Comparison of ENCODE assay signal across 10 mouse cellular contexts in the genomic region with DNA sequence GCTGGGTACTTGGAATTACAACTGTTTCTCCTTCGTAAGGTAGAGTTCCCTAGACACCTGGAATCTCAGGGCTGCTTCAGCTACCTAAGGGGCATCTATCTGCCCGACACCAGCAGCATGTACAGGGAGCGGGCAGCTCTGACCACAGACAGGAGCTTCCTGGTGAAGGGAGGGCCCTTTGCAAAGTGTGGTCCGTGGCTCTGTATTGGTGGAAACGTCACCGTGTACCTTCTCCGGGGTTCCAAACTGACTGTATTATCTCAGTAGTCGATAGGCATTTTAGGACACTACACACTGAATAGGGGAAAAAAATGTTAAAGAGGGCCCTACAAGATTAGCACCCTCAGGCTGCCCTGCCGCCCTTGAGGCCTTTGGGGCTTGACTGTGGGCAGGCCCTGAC.
DNase-seq lines count a peak whose midpoint lies in the region; ATAC-seq lines count a peak whose summit lies in the region.
"Had no signal": no experiment of that assay in that cellular context is flagged by ENCODE, and none has a peak within 500 bp of the region (broad histone marks: within the 10 kb centered on the region; RNA-seq: fewer than 3 reads in every experiment).

No protein-coding gene starts in this region.

- peak overlapping the region; percentile 78 to 81 for H3K27ac ChIP-seq in heart, embryonic 14.5 days (replicated peaks in 1 of 2; ENCODE audit: control insufficient read depth in 1 of 2, insufficient read depth in 1 of 2, low read depth in 2 of 2, low read length in 2 of 2)
- H3K27ac ChIP-seq in embryonic facial prominence, embryonic 13.5 days = peak overlapping the region; percentile 1; the same call in 1 of the 2 replicates
- peak overlapping the region; percentile 56 for H3K27ac ChIP-seq in hindbrain, embryonic 14.5 days
- peak overlapping the region; percentile 84 for H3K27ac ChIP-seq in midbrain, embryonic 13.5 days

- H3K9me3 ChIP-seq in heart, embryonic 14.5 days (ENCODE audit: control insufficient read depth, low read length) = peaks cover 9% of the 10 kb centered on the region
- peaks cover 8% of the 10 kb centered on the region for H3K9me3 ChIP-seq in embryonic facial prominence, embryonic 13.5 days
- peaks cover 10% of the 10 kb centered on the region; the same call in 1 of the 2 replicates for H3K9me3 ChIP-seq in hindbrain, embryonic 14.5 days (ENCODE audit: control insufficient read depth, low read length)
- 0 out of 2 replicates have a peak, but pooled peaks cover 3% of the 10 kb centered on the region for H3K9me3 ChIP-seq in midbrain, embryonic 13.5 days
- H3K9me3 ChIP-seq: limb, embryonic 15.5 days had no signal

- ATAC-seq in heart, embryonic 14.5 days (ENCODE audit: insufficient number of reproducible peaks, insufficient read depth, low FRiP score, low read depth) = no peak
- no peak for ATAC-seq in embryonic facial prominence, embryonic 13.5 days (ENCODE audit: insufficient number of reproducible peaks, insufficient read depth, low FRiP score, low TSS enrichment, low read depth)
- peak; percentile 9; the same call in 1 of the 2 replicates for ATAC-seq in hindbrain, embryonic 14.5 days (ENCODE audit: low FRiP score)
- no peak; the same call in 1 of the 2 replicates for ATAC-seq in midbrain, embryonic 13.5 days

- peak overlapping the region; percentile 42 for H3K9ac ChIP-seq in heart, embryonic 14.5 days (ENCODE audit: low read length)
- H3K9ac ChIP-seq in embryonic facial prominence, embryonic 13.5 days = no peak overlapping the region; the same call in 1 of the 2 replicates
- peak overlapping the region; percentile 29 for H3K9ac ChIP-seq in hindbrain, embryonic 14.5 days
- H3K9ac ChIP-seq in midbrain, embryonic 13.5 days (replicated peaks) = peak overlapping the region; percentile 48
- H3K9ac ChIP-seq: limb, embryonic 15.5 days had no signal

- H3K4me2 ChIP-seq in heart, embryonic 14.5 days (ENCODE audit: low read length) = peak overlapping the region; percentile 28
- H3K4me2 ChIP-seq in embryonic facial prominence, embryonic 13.5 days = no peak overlapping the region
- peak overlapping the region; percentile 15; the same call in 1 of the 2 replicates for H3K4me2 ChIP-seq in hindbrain, embryonic 14.5 days (replicated peaks)
- H3K4me2 ChIP-seq in midbrain, embryonic 13.5 days (replicated peaks) = peak overlapping the region; percentile 32
- H3K4me2 ChIP-seq: limb, embryonic 15.5 days had no signal

- peaks cover 38 to 78% of the 10 kb centered on the region in 2 experiments for H3K4me1 ChIP-seq in heart, embryonic 14.5 days (ENCODE audit: control insufficient read depth in 2 of 2, insufficient read depth in 2 of 2, low read length in 2 of 2)
- peaks cover 14% of the 10 kb centered on the region for H3K4me1 ChIP-seq in embryonic facial prominence, embryonic 13.5 days
- peaks cover 16% of the 10 kb centered on the region for H3K4me1 ChIP-seq in hindbrain, embryonic 14.5 days (replicated peaks; ENCODE audit: control insufficient read depth, insufficient read depth, low read length)
- H3K4me1 ChIP-seq in midbrain, embryonic 13.5 days (replicated peaks) = peaks cover 29% of the 10 kb centered on the region

- intact Hi-C loops in heart, postnatal 10 days (cut with DNase I) = no loop called here
- intact Hi-C loops in gastrocnemius, postnatal 14 days (cut with DNase I; ENCODE audit: low total_unique reads) = no loop called here

- no peak for DNase-seq in heart, postnatal 10 days
- DNase-seq in hindbrain, embryonic 14.5 days (ENCODE audit: low spot score) = no peak
- DNase-seq in gastrocnemius, postnatal 14 days = no peak
- no peak for DNase-seq in liver
- DNase-seq in urinary bladder, postnatal 14 days (ENCODE audit: low spot score) = no peak
- DNase-seq: thymus, adult 2 months had no signal

- WGBS in heart, embryonic 14.5 days = 31% methylated on average over 9 of the region's 9 CpGs
- 50% methylated on average over 9 of the region's 9 CpGs for WGBS in embryonic facial prominence, embryonic 13.5 days
- 29% methylated on average over 9 of the region's 9 CpGs for WGBS in hindbrain, embryonic 14.5 days
- WGBS in midbrain, embryonic 13.5 days = 15% methylated on average over 9 of the region's 9 CpGs

- H3K27me3 ChIP-seq in heart, embryonic 14.5 days (ENCODE audit: control insufficient read depth, insufficient read depth, low read length) = no peaks in the 10 kb centered on the region
- no peaks in the 10 kb centered on the region for H3K27me3 ChIP-seq in embryonic facial prominence, embryonic 13.5 days
- no peaks in the 10 kb centered on the region for H3K27me3 ChIP-seq in hindbrain, embryonic 14.5 days (ENCODE audit: control insufficient read depth, insufficient read depth, low read length)
- no peaks in the 10 kb centered on the region for H3K27me3 ChIP-seq in midbrain, embryonic 13.5 days
- H3K27me3 ChIP-seq: limb, embryonic 15.5 days had no signal

- peaks cover 24% of the 10 kb centered on the region; the same call in 1 of the 2 replicates for H3K36me3 ChIP-seq in heart, embryonic 14.5 days (ENCODE audit: control insufficient read depth, insufficient read depth, low read length)
- peaks cover 6% of the 10 kb centered on the region; the same call in 1 of the 2 replicates for H3K36me3 ChIP-seq in embryonic facial prominence, embryonic 13.5 days
- H3K36me3 ChIP-seq in hindbrain, embryonic 14.5 days (replicated peaks; ENCODE audit: control insufficient read depth, insufficient read depth) = no peaks in the 10 kb centered on the region
- H3K36me3 ChIP-seq in midbrain, embryonic 13.5 days = peaks cover 8% of the 10 kb centered on the region; the same call in 1 of the 2 replicates
- H3K36me3 ChIP-seq: limb, embryonic 15.5 days had no signal

- no peak overlapping the region for H3K4me3 ChIP-seq in heart, embryonic 14.5 days (ENCODE audit: control insufficient read depth in 1 of 2, insufficient read depth in 1 of 2, low read depth in 1 of 2, low read length in 2 of 2)
- no peak overlapping the region for H3K4me3 ChIP-seq in embryonic facial prominence, embryonic 13.5 days
- H3K4me3 ChIP-seq in hindbrain, embryonic 14.5 days (replicated peaks; ENCODE audit: low read length) = no peak overlapping the region
- H3K4me3 ChIP-seq in midbrain, embryonic 13.5 days (replicated peaks) = no peak overlapping the region
- H3K4me3 ChIP-seq: limb, embryonic 15.5 days had no signal

Comparison
In these comparisons a context has a peak if more than half of its experiments do, and no peak if none do; other contexts are left out.
1. H3K27ac ChIP-seq: peak in every context shown above with its lines; median percentile 84 in midbrain, embryonic 13.5 days; 80 in heart, embryonic 14.5 days; 56 in hindbrain, embryonic 14.5 days; 1 in embryonic facial prominence, embryonic 13.5 days.